Mouse (Mus musculus) ovary, postnatal 14 days (tissue): Measurements from ENCODE around the gene Aasdh.

Experiments used
- DNase-seq: peaks from one replicate; pipeline ENCODE4 v3.0.0; 2022; ENCODE audit warnings: low spot score

Gene Aasdh

DNA sequence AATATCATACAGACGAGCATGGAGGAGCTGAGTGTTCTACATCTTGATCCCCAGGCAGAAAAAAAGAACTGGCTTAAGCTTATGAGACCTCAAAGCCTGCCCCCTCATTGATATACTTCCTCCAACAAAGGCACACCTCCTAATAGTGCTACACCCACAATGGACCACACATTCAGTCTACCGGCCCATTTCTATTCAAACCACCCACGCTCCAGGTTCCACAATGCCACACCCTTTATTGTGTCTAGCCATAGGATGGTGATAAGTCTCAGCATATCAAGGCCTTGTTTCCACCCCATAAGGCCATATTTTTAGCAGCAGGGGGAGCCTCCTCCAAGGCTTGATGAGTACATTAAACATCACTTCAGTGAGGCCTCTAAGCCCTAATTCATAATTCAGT, 5.5 kb upstream of the Aasdh start:
- DNase-seq = no peak

DNA sequence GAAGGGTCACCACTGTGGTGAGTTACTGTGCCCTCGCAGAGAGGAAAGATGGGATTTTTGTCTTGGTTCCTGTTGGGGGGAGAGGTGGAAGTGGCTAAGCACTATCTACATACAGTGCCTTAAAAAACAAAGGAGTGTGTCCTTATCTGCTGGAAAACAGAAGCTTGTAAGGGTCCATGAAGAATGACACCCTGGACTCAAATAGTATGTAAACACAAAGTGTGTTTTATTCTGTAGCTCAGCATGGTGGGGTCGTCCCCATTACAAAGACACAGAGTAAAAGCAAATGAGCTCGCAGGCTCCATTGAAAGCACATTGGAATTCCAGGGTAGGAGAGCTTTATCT, 813 bp upstream of the Aasdh start:
- DNase-seq = no peak

GRCm38 (mm10) chr5:76904713-76905404, 455 bp downstream of the Aasdh start:
- DNase-seq = no peak

GRCm38 (mm10) chr5:76902131-76902530, 3.2 kb downstream of the Aasdh start:
- DNase-seq = no peak

GRCm38 (mm10) chr5:76893084-76893483, 12.2 kb downstream of the Aasdh start:
- no peak for DNase-seq

GRCm38 (mm10) chr5:76892608-76893007, 12.7 kb downstream of the Aasdh start:
- DNase-seq = no peak

GRCm38 (mm10) chr5:76887011-76887410, 18.3 kb downstream of the Aasdh start:
- DNase-seq = no peak

DNA sequence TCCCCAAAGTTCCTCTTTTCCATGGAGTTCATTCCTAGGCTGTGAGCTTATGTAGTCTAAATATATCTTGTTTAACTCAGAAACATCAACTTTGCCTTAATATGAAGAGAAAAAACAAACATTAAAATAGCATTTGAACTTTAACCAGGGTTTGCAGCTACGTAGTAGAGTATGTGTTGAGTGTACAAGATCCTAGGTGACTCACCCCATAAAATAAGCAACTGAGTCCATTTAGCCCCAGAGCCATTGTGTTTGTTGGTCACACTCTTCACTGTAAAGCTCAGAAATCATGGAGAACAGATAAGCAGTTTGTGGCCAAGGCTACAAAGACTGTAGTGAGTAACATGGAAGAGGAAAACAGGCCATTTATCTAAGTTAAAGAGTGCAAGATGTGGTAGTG, 21.2 kb downstream of the Aasdh start:
- DNase-seq = no peak

DNA sequence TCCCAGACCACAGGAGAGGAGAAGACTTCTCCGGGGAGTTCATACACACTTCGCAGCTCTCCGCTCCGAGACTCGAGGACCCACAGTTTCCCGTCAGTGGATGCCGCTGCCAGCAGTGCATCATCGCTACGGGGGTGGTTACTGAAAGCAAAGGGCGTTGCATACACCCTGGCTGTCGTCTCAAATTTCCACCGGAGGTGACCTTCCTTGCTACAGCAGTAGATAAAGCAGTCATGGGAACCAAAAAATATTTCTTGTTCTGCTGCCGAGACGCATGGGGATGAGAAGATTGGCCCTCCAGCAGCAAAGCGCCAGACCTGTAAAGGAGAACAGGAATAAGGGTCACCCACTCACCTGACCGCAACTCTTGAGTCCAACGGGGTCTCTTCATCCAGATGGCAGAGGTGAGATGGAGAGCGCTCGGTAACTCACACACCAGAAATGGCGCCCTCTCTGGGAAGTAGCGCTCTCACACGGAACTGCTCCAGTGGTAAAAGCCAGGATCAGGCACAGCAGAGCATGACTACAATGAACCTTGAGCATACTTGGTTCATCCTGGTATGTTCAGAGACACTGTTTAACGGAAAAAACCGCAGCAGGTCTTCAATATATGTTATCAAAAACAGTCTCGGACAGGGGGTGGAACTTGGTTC, 29.1 kb downstream of the Aasdh start:
- DNase-seq = no peak

DNA sequence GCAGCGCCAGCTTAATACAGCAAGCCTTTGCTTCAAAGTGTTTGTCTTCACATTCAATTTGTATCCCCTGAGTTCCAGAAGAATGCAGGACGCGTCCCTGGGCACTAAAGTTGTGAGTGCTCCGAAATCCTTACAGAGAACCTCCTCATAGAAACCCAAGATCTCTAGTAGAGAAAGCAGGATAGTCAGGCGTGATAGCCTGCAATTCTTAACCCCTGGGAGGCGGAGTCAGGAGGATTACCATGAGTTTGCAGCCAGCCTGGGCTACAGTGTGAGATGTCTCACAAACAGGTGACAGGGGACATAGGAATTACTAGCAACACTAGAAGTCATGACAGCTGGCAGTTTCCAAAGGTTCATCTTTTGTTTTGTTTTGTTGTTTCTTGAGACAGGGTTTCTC, 35.8 kb downstream of the Aasdh start:
- DNase-seq = no peak

- DNase-seq = peak; percentile 21
These were observed 36.5 kb downstream of the Aasdh start for GRCm38 (mm10) chr5:76868693-76869286.

DNA sequence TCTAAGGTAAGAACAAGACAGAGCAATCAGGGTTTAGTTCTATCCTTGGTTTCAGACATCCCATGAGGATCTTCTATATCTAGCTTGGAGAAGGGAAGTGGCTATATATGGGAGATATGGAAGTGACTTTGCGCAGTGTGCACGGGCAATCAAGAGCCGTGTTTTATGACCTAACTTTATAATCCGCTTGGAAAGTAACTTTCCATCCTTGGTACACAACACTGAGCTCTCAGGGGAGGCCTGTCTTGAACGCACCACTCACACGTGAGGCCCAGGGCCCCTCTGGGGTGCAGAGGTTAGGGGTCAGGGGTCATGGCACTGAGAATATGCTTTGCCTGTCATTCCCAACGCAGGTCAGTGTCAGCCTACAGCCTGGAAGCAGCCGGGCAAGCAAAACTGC, 38.5 kb downstream of the Aasdh start:
- DNase-seq = no peak

GRCm38 (mm10) chr5:76858444-76858843, 46.9 kb downstream of the Aasdh start:
- no peak for DNase-seq

GRCm38 (mm10) chr5:76857103-76858015, 48.0 kb downstream of the Aasdh start:
- DNase-seq = no peak

DNA sequence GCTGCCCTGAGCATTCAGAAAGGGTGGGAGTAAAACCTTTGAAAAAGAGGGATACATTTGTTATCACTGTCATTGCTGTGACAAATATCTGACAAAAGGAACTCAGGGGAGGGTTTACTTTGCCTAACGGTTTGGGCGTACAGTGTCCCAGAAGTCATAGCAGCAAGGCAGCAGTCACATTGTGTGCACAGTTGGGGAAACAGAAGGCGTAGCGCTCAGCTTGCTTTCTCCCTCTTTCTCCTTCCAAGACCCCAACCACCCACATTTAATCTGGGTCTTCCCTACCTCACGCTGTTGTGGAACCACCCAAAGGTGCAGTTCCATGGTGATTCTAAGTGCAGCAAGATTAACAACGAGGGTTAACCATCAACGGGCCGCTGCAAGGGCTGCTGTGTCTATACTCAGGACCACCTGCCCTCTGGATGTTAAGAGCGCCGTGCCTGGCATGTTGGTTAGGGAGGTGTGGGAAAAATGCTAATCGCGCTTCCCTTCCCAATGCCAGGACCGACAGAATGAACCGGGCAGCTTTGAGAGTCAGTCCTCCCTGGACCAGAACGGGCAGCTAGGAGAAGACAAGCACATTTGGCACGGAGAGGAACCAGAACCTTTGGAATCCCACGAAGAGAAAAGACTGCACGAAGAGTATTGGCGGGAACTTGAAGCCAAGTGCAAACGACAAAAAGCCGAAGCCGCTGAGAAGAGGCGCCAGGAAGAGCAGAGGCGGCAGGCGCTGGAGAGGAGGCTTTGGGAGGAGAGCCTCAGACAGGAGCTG, 49.3 kb downstream of the Aasdh start:
- no peak for DNase-seq

GRCm38 (mm10) chr5:76853549-76853948, 51.8 kb downstream of the Aasdh start:
- DNase-seq = peak; percentile 63

- DNase-seq = no peak
These were observed 54.0 kb downstream of the Aasdh start for GRCm38 (mm10) chr5:76851316-76851715.

- DNase-seq = no peak
These were observed 58.2 kb downstream of the Aasdh start for GRCm38 (mm10) chr5:76847106-76847505.

DNA sequence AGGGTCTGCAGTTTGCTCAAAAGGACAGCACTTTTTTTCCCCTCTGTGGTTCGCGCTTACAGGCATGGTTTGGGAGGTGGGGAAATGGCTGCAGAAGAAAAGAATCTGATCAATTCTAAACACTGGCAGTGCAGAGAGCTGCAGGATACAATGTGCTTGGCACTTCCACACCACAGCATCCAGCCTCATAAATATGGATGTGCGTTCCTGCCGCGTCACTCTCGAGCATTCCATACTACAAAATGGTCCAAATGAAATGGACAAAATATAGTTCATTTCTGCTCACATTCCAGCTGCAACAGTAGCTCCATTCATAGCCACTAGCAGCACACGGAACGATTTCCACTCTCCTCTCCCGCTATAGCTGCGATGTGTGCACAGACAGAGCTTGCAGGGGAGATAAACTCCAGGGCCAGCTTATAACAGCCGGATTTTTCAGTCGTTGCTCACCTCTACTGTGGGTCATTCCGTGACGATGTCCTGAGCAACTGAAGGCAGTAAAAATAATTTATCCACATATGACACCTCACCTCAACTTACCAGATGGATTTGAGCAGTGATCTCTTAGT, 60.6 kb downstream of the Aasdh start:
- DNase-seq = no peak

- DNase-seq = no peak
These were observed 61.4 kb downstream of the Aasdh start for GRCm38 (mm10) chr5:76843851-76844419.

DNA sequence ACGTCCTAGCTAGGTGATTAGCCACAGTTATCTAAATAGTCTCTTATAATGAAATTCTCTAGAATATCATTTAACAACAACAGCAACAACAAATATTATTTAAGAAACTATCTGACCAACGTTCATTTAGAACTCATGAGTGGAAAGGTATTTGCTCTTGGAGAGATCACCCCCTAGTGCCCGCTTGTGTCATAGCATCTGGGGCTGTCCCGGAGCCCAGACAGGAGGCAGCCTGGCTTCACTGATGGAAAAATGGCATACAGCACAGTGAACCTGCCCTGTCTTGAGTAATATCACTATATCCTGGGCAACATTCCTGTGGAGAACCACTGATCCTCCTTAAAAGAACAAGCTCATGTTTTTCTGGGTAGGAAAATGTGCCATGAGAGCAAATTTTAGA, 61.9 kb downstream of the Aasdh start:
- peak; percentile 62 for DNase-seq
